Mouse (Mus musculus) neural tube, embryonic 11.5 days (tissue): ENCODE data around the gene Ccdc115. TPM values are rescaled to one million over a fixed set of nuclear protein-coding genes. Genes with fewer than 3 reads are reported as not detected.
A peak's percentile ranks its signal among the peaks of the same experiment; 100 is the strongest.

ENCODE experiments used
- ATAC-seq: fragments of 200-750 bp; cut with Nextera tagmentation; 2 replicates; pipeline ENCODE4 v1.8.0; 2017; ENCODE audit warnings: moderate number of reproducible peaks, mild to moderate bottlenecking, moderate TSS enrichment, moderate library complexity; ENCODE audit not compliant: insufficient read depth, low FRiP score, low TSS enrichment
- DNase-seq: peaks from one replicate; pipeline ENCODE4 v3.0.0-alpha.2; 2015; ENCODE audit warnings: low spot score
- H3K27ac ChIP-seq: fragments of 300-500 bp; sonication (generic); 2 replicates; pipeline ENCODE4 v1.5.1; 2014; ENCODE audit warnings: low read depth, mild to moderate bottlenecking, low read length
- H3K27me3 ChIP-seq: fragments of 300-500 bp; sonication (generic); 2 replicates; pipeline ENCODE4 v1.6.1; 2014; ENCODE audit warnings: mild to moderate bottlenecking, low read length, mixed read lengths; ENCODE audit not compliant: control insufficient read depth, insufficient read depth
- H3K36me3 ChIP-seq: fragments of 300-500 bp; sonication (generic); 2 replicates; pipeline ENCODE4 v1.6.1; 2014; ENCODE audit warnings: mild to moderate bottlenecking, low read length, moderate library complexity, mixed read lengths; ENCODE audit not compliant: control insufficient read depth, insufficient read depth
- H3K4me1 ChIP-seq: fragments of 300-500 bp; sonication (generic); 2 replicates; pipeline ENCODE4 v1.6.1; 2014; ENCODE audit warnings: low read length, mixed read lengths; ENCODE audit not compliant: control insufficient read depth, insufficient read depth
- H3K4me2 ChIP-seq: fragments of 300-500 bp; sonication (generic); 2 replicates; pipeline ENCODE4 v1.6.1; 2014; ENCODE audit warnings: low read depth, mild to moderate bottlenecking, moderate library complexity
- H3K4me3 ChIP-seq: fragments of 300-500 bp; sonication (generic); 2 replicates; pipeline ENCODE4 v1.5.1; 2014; ENCODE audit warnings: low read depth, low read length
- H3K9ac ChIP-seq: fragments of 300-500 bp; sonication (generic); 2 replicates; pipeline ENCODE4 v1.6.1; 2014; ENCODE audit warnings: mild to moderate bottlenecking, low read length
- H3K9me3 ChIP-seq: fragments of 300-500 bp; sonication (generic); 2 replicates; pipeline ENCODE4 v1.6.1; 2016; ENCODE audit warnings: low read length; ENCODE audit not compliant: control insufficient read depth
- WGBS: fragments of 180-500 bp; shearing (Covaris S2); extraction: QIAGEN DNeasy Blood & Tissue Kit; methylation state at CpG from one replicate; pipeline ENCODE4 v1.1.7; 2014; 5-methylcytosine and 5-hydroxymethylcytosine counted together
- polyA plus RNA-seq: library from polyadenylated mRNA; unstranded; fragments of >200 nt; fragmentation: Nextera tagmentation; extraction: Ambion mirVana; gene quantifications from 2 replicates; pipeline ENCODE4 v1.2.1, GENCODE M21; 2014

Ccdc115 gene
- polyA plus RNA-seq, 1 experiment from 2014 or later: 71.2 TPM

GRCm38 (mm10) chr1:34434660-34435160, 4.8 kb downstream of the Ccdc115 start:
- H3K27me3 ChIP-seq: no peaks in the 10 kb centered on the region
- peak overlapping the region; percentile 79 for H3K27ac ChIP-seq
- no peaks in the 10 kb centered on the region for H3K4me1 ChIP-seq
- H3K4me3 ChIP-seq: peak overlapping the region; percentile 56
- DNase-seq (peak; percentile 90), ATAC-seq (peak; percentile 8; the same call in 1 of the 2 replicates)
- H3K4me2 ChIP-seq: peak overlapping the region; percentile 52
- H3K36me3 ChIP-seq: peaks cover 7% of the 10 kb centered on the region
- peak overlapping the region; percentile 77 for H3K9ac ChIP-seq
- WGBS: under 1% methylated on average over 30 of the region's 30 CpGs
- H3K9me3 ChIP-seq: peaks cover 7% of the 10 kb centered on the region

- ATAC-seq: no peak
- H3K36me3 ChIP-seq: peaks cover 7% of the 10 kb centered on the region
- H3K4me3 ChIP-seq: peak overlapping the region; percentile 56
- peak overlapping the region; percentile 52 for H3K4me2 ChIP-seq
- peaks cover 7% of the 10 kb centered on the region for H3K9me3 ChIP-seq
- no peak overlapping the region for H3K27ac ChIP-seq
- DNase-seq: peak; percentile 31
- no peaks in the 10 kb centered on the region for H3K4me1 ChIP-seq
- WGBS: 13% methylated on average over 19 of the region's 19 CpGs
- no peaks in the 10 kb centered on the region for H3K27me3 ChIP-seq
- H3K9ac ChIP-seq: peak overlapping the region; percentile 37; the same call in 1 of the 2 replicates
Measured at GRCm38 (mm10) chr1:34433891-34434521, 5.5 kb downstream of the Ccdc115 start.

GRCm38 (mm10) chr1:34432776-34433481, 6.5 kb downstream of the Ccdc115 start:
- ATAC-seq (peak; percentile 43), DNase-seq (peak; percentile 76)
- peak overlapping the region; percentile 41 for H3K4me3 ChIP-seq
- H3K27me3 ChIP-seq: no peaks in the 10 kb centered on the region
- H3K9ac ChIP-seq: peak overlapping the region; percentile 69
- WGBS: 6% methylated on average over 35 of the region's 35 CpGs
- no peaks in the 10 kb centered on the region for H3K4me1 ChIP-seq
- H3K4me2 ChIP-seq: peak overlapping the region; percentile 65
- H3K27ac ChIP-seq: peak overlapping the region; percentile 80
- H3K36me3 ChIP-seq: peaks cover 7% of the 10 kb centered on the region
- H3K9me3 ChIP-seq: peaks cover 7% of the 10 kb centered on the region

GRCm38 (mm10) chr1:34432411-34432775, 7.1 kb downstream of the Ccdc115 start:
- H3K4me3 ChIP-seq: peak overlapping the region; percentile 41
- peaks cover 7% of the 10 kb centered on the region for H3K36me3 ChIP-seq
- H3K27ac ChIP-seq: peak overlapping the region; percentile 80
- H3K4me1 ChIP-seq: no peaks in the 10 kb centered on the region
- peak overlapping the region; percentile 69 for H3K9ac ChIP-seq
- peaks cover 7% of the 10 kb centered on the region for H3K9me3 ChIP-seq
- H3K4me2 ChIP-seq: peak overlapping the region; percentile 65
- no peak for ATAC-seq
- H3K27me3 ChIP-seq: no peaks in the 10 kb centered on the region
- 33% methylated on average over 13 of the region's 13 CpGs for WGBS
- no peak for DNase-seq

GRCm38 (mm10) chr1:34431431-34431830, 8.0 kb downstream of the Ccdc115 start:
- H3K27ac ChIP-seq: no peak overlapping the region
- peaks cover 7% of the 10 kb centered on the region for H3K36me3 ChIP-seq
- H3K4me2 ChIP-seq: no peak overlapping the region
- ATAC-seq (no peak), DNase-seq (no peak)
- 97% methylated on average over 9 of the region's 9 CpGs for WGBS
- H3K4me3 ChIP-seq: no peak overlapping the region
- H3K9me3 ChIP-seq: peaks cover 7% of the 10 kb centered on the region
- H3K4me1 ChIP-seq: no peaks in the 10 kb centered on the region
- no peak overlapping the region for H3K9ac ChIP-seq
- no peaks in the 10 kb centered on the region for H3K27me3 ChIP-seq

- WGBS: 94% methylated on average over 3 of the region's 3 CpGs
- DNase-seq (no peak), ATAC-seq (no peak)
- Histone ChIP-seq H3K9ac (no peak overlapping the region), H3K4me2 (no peak overlapping the region), H3K4me1 (no peaks in the 10 kb centered on the region), H3K36me3 (peaks cover 7% of the 10 kb centered on the region), H3K9me3 (peaks cover 7% of the 10 kb centered on the region), H3K4me3 (no peak overlapping the region), H3K27me3 (no peaks in the 10 kb centered on the region), H3K27ac (no peak overlapping the region)
Measured at GRCm38 (mm10) chr1:34430981-34431380, 8.5 kb downstream of the Ccdc115 start.

GRCm38 (mm10) chr1:34429281-34429680, 10.2 kb downstream of the Ccdc115 start:
- Histone ChIP-seq H3K27me3 (no peaks in the 10 kb centered on the region), H3K9me3 (peaks cover 7% of the 10 kb centered on the region), H3K4me2 (no peak overlapping the region), H3K27ac (no peak overlapping the region), H3K4me3 (no peak overlapping the region), H3K4me1 (no peaks in the 10 kb centered on the region), H3K36me3 (peaks cover 7% of the 10 kb centered on the region), H3K9ac (no peak overlapping the region)
- 95% methylated on average over 4 of the region's 4 CpGs for WGBS
- DNase-seq (no peak), ATAC-seq (no peak)

- Histone ChIP-seq H3K27ac (no peak overlapping the region), H3K9me3 (peaks cover 7% of the 10 kb centered on the region), H3K4me1 (no peaks in the 10 kb centered on the region), H3K9ac (no peak overlapping the region), H3K27me3 (no peaks in the 10 kb centered on the region), H3K4me3 (no peak overlapping the region), H3K36me3 (peaks cover 7% of the 10 kb centered on the region), H3K4me2 (no peak overlapping the region)
- WGBS: 98% methylated on average over 2 of the region's 2 CpGs
- DNase-seq (no peak), ATAC-seq (no peak)
Measured at GRCm38 (mm10) chr1:34428466-34428865, 11.0 kb downstream of the Ccdc115 start.
